In the genomic region with DNA sequence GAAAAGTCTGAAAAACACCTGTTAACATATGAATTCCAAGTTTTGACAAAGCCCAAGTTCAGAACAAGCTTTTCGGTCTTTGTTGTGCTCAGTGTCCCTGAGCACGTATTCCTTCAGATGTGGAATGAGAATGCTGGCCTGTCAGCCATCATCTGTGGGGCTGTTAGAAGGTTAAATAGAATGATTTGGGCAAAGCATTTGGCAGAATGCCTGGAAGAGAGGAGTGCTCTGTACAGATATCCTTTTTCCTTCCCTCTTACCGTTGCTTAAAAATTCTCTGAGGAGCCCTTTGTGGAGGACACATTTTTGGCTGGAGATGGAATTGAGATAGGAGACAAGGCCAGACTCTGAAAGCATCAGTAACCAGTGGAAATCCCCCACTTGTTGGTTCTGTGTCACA, we compare ENCODE assay signal across 15 mouse cellular contexts. TPM values are rescaled to one million over a fixed set of nuclear protein-coding genes. Genes with fewer than 3 reads are reported as not detected.
DNase-seq lines count a peak whose midpoint lies in the region; ATAC-seq and TF ChIP-seq lines count a peak whose summit lies in the region.
"Had no signal": no experiment of that assay in that cellular context is flagged by ENCODE, and none has a peak within 500 bp of the region (broad histone marks: within the 10 kb centered on the region; RNA-seq: fewer than 3 reads in every experiment).

No protein-coding gene starts in this region.

- no peaks in the 10 kb centered on the region for H3K9me3 ChIP-seq in stomach, embryonic 16.5 days (replicated peaks; ENCODE audit: control insufficient read depth, low read length)
- H3K9me3 ChIP-seq in stomach, postnatal 0 days (ENCODE audit: control insufficient read depth, low read length): no peaks in the 10 kb centered on the region
- H3K9me3 ChIP-seq: liver, embryonic 13.5 days had no signal

- no peak overlapping the region for H3K9ac ChIP-seq in stomach, embryonic 16.5 days (ENCODE audit: low read length)
- no peak overlapping the region for H3K9ac ChIP-seq in stomach, postnatal 0 days (ENCODE audit: low read length)
- H3K9ac ChIP-seq: liver, embryonic 13.5 days had no signal

- DNase-seq in cerebellum, postnatal 10 days: peak; percentile 4 to 12
- DNase-seq in cerebellum, postnatal 25 days: no peak
- DNase-seq in kidney, adult 2 months: peak; percentile 75
- no peak for DNase-seq in kidney, postnatal 10 days
- no peak for DNase-seq in stomach, postnatal 0 days (ENCODE audit: low spot score)
- no peak for DNase-seq in gastrocnemius, adult 18-20 months (ENCODE audit: low spot score)
- no peak for DNase-seq in frontal cortex, postnatal 10 days (ENCODE audit: low spot score in 2 of 2)
- DNase-seq: heart, postnatal 14 days; liver, embryonic 13.5 days; lung, postnatal 10 days had no signal

- no peak for TF ChIP-seq CTCF in kidney, adult 2 months (conservative IDR thresholded peaks at IDR 0.05; ENCODE audit: insufficient read depth, insufficient read length, low read depth, low read length)
- TF ChIP-seq CTCF in stomach, postnatal 0 days (IDR thresholded peaks at IDR 0.05; ENCODE audit: low read depth): no peak

- no peaks in the 10 kb centered on the region for H3K36me3 ChIP-seq in kidney, adult 2 months (ENCODE audit: control insufficient read depth, insufficient read depth, low read length)
- no peaks in the 10 kb centered on the region for H3K36me3 ChIP-seq in stomach, embryonic 16.5 days (ENCODE audit: control insufficient read depth, insufficient read depth, low read length)
- H3K36me3 ChIP-seq in stomach, postnatal 0 days (ENCODE audit: control insufficient read depth, insufficient read depth, low read length): no peaks in the 10 kb centered on the region
- H3K36me3 ChIP-seq: liver, embryonic 13.5 days had no signal

- H3K4me1 ChIP-seq in kidney, adult 2 months (ENCODE audit: control insufficient read depth, insufficient read depth, low read length): peaks cover 5% of the 10 kb centered on the region; the same call in 1 of the 2 replicates
- H3K4me1 ChIP-seq in stomach, embryonic 16.5 days (ENCODE audit: control insufficient read depth, insufficient read depth, low read length): no peaks in the 10 kb centered on the region
- no peaks in the 10 kb centered on the region for H3K4me1 ChIP-seq in stomach, postnatal 0 days (replicated peaks; ENCODE audit: control insufficient read depth, insufficient read depth)
- H3K4me1 ChIP-seq: liver, embryonic 13.5 days had no signal

- H3K27me3 ChIP-seq in kidney, adult 2 months (replicated peaks; ENCODE audit: control insufficient read depth, insufficient read depth, low read length): no peaks in the 10 kb centered on the region
- no peaks in the 10 kb centered on the region for H3K27me3 ChIP-seq in stomach, embryonic 16.5 days (ENCODE audit: control insufficient read depth, insufficient read depth, low read length)
- no peaks in the 10 kb centered on the region for H3K27me3 ChIP-seq in stomach, postnatal 0 days (ENCODE audit: control insufficient read depth, insufficient read depth, low read length)
- H3K27me3 ChIP-seq: liver, embryonic 13.5 days had no signal

- 27% methylated on average over 3 of the region's 3 CpGs for WGBS in kidney, adult 2 months
- WGBS in stomach, embryonic 16.5 days: 38% methylated on average over 3 of the region's 3 CpGs
- WGBS in stomach, postnatal 0 days: 49% methylated on average over 3 of the region's 3 CpGs

- no peak overlapping the region for H3K4me2 ChIP-seq in stomach, embryonic 16.5 days (ENCODE audit: low read depth, low read length)
- no peak overlapping the region for H3K4me2 ChIP-seq in stomach, postnatal 0 days (replicated peaks; ENCODE audit: low read depth)
- H3K4me2 ChIP-seq: liver, embryonic 13.5 days had no signal

- 0 out of 2 replicates have a peak overlapping the region, but pooled peaks have one; percentile 6 for H3K4me3 ChIP-seq in kidney, adult 2 months (ENCODE audit: insufficient read depth, low read depth, low read length)
- H3K4me3 ChIP-seq in stomach, embryonic 16.5 days (replicated peaks; ENCODE audit: low read length): no peak overlapping the region
- no peak overlapping the region for H3K4me3 ChIP-seq in stomach, postnatal 0 days (ENCODE audit: low read depth, low read length)
- H3K4me3 ChIP-seq: liver, embryonic 13.5 days had no signal

- H3K27ac ChIP-seq in kidney, adult 2 months (ENCODE audit: insufficient read depth, low read depth, low read length): peak overlapping the region; percentile 74; the same call in 1 of the 2 replicates
- no peak overlapping the region for H3K27ac ChIP-seq in stomach, embryonic 16.5 days (ENCODE audit: low read length)
- no peak overlapping the region for H3K27ac ChIP-seq in stomach, postnatal 0 days (replicated peaks)
- H3K27ac ChIP-seq: liver, embryonic 13.5 days had no signal

- no peak for TF ChIP-seq POLR2A in kidney, adult 2 months (IDR thresholded peaks at IDR 0.05; ENCODE audit: low read depth, low read length)

- no peak for TF ChIP-seq EP300 in stomach, postnatal 0 days (optimal IDR thresholded peaks at IDR 0.05)

- ATAC-seq in stomach, embryonic 16.5 days (ENCODE audit: insufficient read depth, low FRiP score): peak; percentile 33; the same call in 1 of the 2 replicates
- ATAC-seq in stomach, postnatal 0 days (ENCODE audit: low FRiP score, low TSS enrichment): no peak

RNA-seq across cellular contexts. Expression of a gene that starts 2.6 kb away (rescaled TPM):
- polyA plus RNA-seq in kidney, adult 2 months (2012; rRNA removed): 219 and 268 TPM in 2 replicates
- 0.21 and 0.28 TPM in 2 replicates for polyA plus RNA-seq in stomach, embryonic 16.5 days (2015; fragmentation: Nextera tagmentation; extraction: Ambion mirVana)
- 0.04 TPM in 1 of 2 replicates, not detected in the other for polyA plus RNA-seq in stomach, postnatal 0 days (2015; fragmentation: Nextera tagmentation; extraction: Ambion mirVana)
- not detected for total RNA-seq in gastrocnemius, adult 18-20 months (2021)
- total RNA-seq: gastrocnemius, adult 8-10 months; heart, adult 8-10 months; heart, postnatal 14 days had no signal
- polyA plus RNA-seq: liver, embryonic 13.5 days; testis, adult 2 months; urinary bladder, adult 2 months had no signal

Comparison
In these comparisons a context has a peak if more than half of its experiments do, and no peak if none do; other contexts are left out.
1. DNase-seq: peak in cerebellum, postnatal 10 days (2 of 2) and kidney, adult 2 months (single experiment); none in cerebellum, postnatal 25 days (0 of 2), kidney, postnatal 10 days (single experiment), stomach, postnatal 0 days (single experiment), gastrocnemius, adult 18-20 months (single experiment) and frontal cortex, postnatal 10 days (0 of 2).
2. RNA of a gene that starts 2.6 kb away (polyA plus RNA-seq): 219 to 268 TPM in kidney, adult 2 months; 0.21 to 0.28 TPM in stomach, embryonic 16.5 days and 0.04 TPM in stomach, postnatal 0 days; every median in the first group is over 100 times any median in the second.